Mouse (Mus musculus) MEL (cell line): Measurements from ENCODE around the gene Olfr67. TPM values are rescaled to one million over a fixed set of nuclear protein-coding genes. Genes with fewer than 3 reads are reported as not detected.
A peak's percentile ranks its signal among the peaks of the same experiment; 100 is the strongest.

Experiments
- DNase-seq: peaks from one replicate; pipeline ENCODE4 v3.0.0; 2011; ENCODE audit warnings: low read depth, low spot score
- H3K27ac ChIP-seq: 2 replicates; pipeline ENCODE4 v1.5.1; 2012; ENCODE audit warnings: low read depth, mild to moderate bottlenecking, control low read depth, low read length, moderate library complexity; ENCODE audit not compliant: control insufficient read depth
- H3K27me3 ChIP-seq, 2 experiments: fragments of 150-350 bp in 1 of 2; sonication (generic) in 1 of 2; 2 replicates each; pipeline ENCODE4 v1.6.1; 2012; ENCODE audit warnings: low read length in 2 of 2, mild to moderate bottlenecking in 2 of 2, improper control_type of control experiment in 1 of 2, moderate library complexity in 1 of 2; ENCODE audit not compliant: insufficient read depth in 2 of 2, control insufficient read depth in 1 of 2
- H3K36me3 ChIP-seq, 2 experiments: 2 replicates each; pipeline ENCODE4 v1.6.1; 2012 to 2014; ENCODE audit warnings: low read length in 2 of 2, improper control_type of control experiment in 1 of 2, inconsistent platforms in 1 of 2, mild to moderate bottlenecking in 1 of 2; ENCODE audit not compliant: insufficient read depth in 2 of 2, control insufficient read depth in 1 of 2
- H3K4me1 ChIP-seq, 2 experiments: fragments of 150-350 bp in 1 of 2; sonication (generic) in 1 of 2; 2 replicates each; pipeline ENCODE4 v1.6.1; 2012; ENCODE audit warnings: low read length in 2 of 2, improper control_type of control experiment in 1 of 2, mild to moderate bottlenecking in 1 of 2; ENCODE audit not compliant: insufficient read depth in 2 of 2, control insufficient read depth in 1 of 2
- H3K4me3 ChIP-seq, 2 experiments: fragments of 150-350 bp in 1 of 2; sonication (generic) in 1 of 2; 2 replicates each; pipeline ENCODE4 v1.5.1; 2012; ENCODE audit warnings: low read depth in 2 of 2, low read length in 2 of 2, mild to moderate bottlenecking in 2 of 2, moderate library complexity in 2 of 2, control low read depth in 1 of 2, improper control_type of control experiment in 1 of 2; ENCODE audit not compliant: control insufficient read depth in 1 of 2, insufficient read depth in 1 of 2
- H3K79me2 ChIP-seq: 2 replicates; pipeline ENCODE4 v1.6.1; 2012; ENCODE audit warnings: mild to moderate bottlenecking, low read length, moderate library complexity; ENCODE audit not compliant: control insufficient read depth, poor library complexity, insufficient read depth
- H3K9ac ChIP-seq: 2 replicates; pipeline ENCODE4 v1.6.1; 2012; ENCODE audit warnings: low read depth, mild to moderate bottlenecking, control low read depth, low read length, moderate library complexity; ENCODE audit not compliant: control insufficient read depth, poor library complexity, severe bottlenecking
- H3K9me3 ChIP-seq: fragments of 150-350 bp; sonication (generic); replicated peaks from 2 replicates; pipeline ENCODE4 v1.6.1; 2012; ENCODE audit warnings: mild to moderate bottlenecking, low read length, improper control_type of control experiment, moderate library complexity; ENCODE audit not compliant: insufficient read depth
- CHD1 ChIP-seq: IDR thresholded peaks from 2 replicates; pipeline ENCODE4 v1.6.1; 2012; ENCODE audit warnings: low read depth, mild to moderate bottlenecking, inconsistent platforms, low read length, improper control_type of control experiment
- CHD2 ChIP-seq: IDR thresholded peaks from 2 replicates; pipeline ENCODE4 v1.6.1; 2011; ENCODE audit warnings: low read length, improper control_type of control experiment
- ELF1 ChIP-seq: IDR thresholded peaks from 2 replicates; pipeline ENCODE4 v1.6.1; 2014; ENCODE audit warnings: low read depth, mild to moderate bottlenecking, inconsistent platforms, low read length, improper control_type of control experiment, moderate library complexity
- EP300 ChIP-seq, 2 experiments: IDR thresholded peaks; 2 replicates each; pipeline ENCODE4 v1.6.1; 2011; ENCODE audit warnings: improper control_type of control experiment in 2 of 2, low read length in 2 of 2, low read depth in 1 of 2, mild to moderate bottlenecking in 1 of 2
- GABPA ChIP-seq: IDR thresholded peaks from 2 replicates; pipeline ENCODE4 v1.6.1; 2012; ENCODE audit warnings: low read depth, mild to moderate bottlenecking, inconsistent platforms, low read length, improper control_type of control experiment, moderate library complexity
- GATA1 ChIP-seq: IDR thresholded peaks from 2 replicates; pipeline ENCODE4 v1.6.1; 2011; ENCODE audit warnings: low read depth, low read length, improper control_type of control experiment
- KAT2A ChIP-seq: conservative IDR thresholded peaks from 2 replicates; pipeline ENCODE4 v1.6.1; 2012; ENCODE audit warnings: low read depth, low read length, improper control_type of control experiment, inconsistent platforms
- RAD21 ChIP-seq: IDR thresholded peaks from 2 replicates; pipeline ENCODE4 v1.6.1; 2011; ENCODE audit warnings: mild to moderate bottlenecking, low read depth, low read length, improper control_type of control experiment
- SIN3A ChIP-seq: IDR thresholded peaks from 2 replicates; pipeline ENCODE4 v1.6.1; 2012; ENCODE audit warnings: low read length, improper control_type of control experiment, inconsistent platforms
- SMC3 ChIP-seq: IDR thresholded peaks from 2 replicates; pipeline ENCODE4 v1.6.1; 2011; ENCODE audit warnings: low read depth, low read length, improper control_type of control experiment
- UBTF ChIP-seq: IDR thresholded peaks from 2 replicates; pipeline ENCODE4 v1.6.1; 2012; ENCODE audit warnings: low read depth, mild to moderate bottlenecking, inconsistent platforms, low read length, improper control_type of control experiment, moderate library complexity, borderline replicate concordance; ENCODE audit not compliant: insufficient read depth
- USF2 ChIP-seq, 2 experiments: IDR thresholded peaks; 2 replicates each; pipeline ENCODE4 v1.6.1; 2011 to 2012; ENCODE audit warnings: improper control_type of control experiment in 2 of 2, low read length in 2 of 2, borderline replicate concordance in 1 of 2, inconsistent platforms in 1 of 2, low read depth in 1 of 2, mild to moderate bottlenecking in 1 of 2; ENCODE audit not compliant: insufficient read depth in 1 of 2
- ZC3H11A ChIP-seq: IDR thresholded peaks from 2 replicates; pipeline ENCODE4 v1.6.1; 2012; ENCODE audit warnings: low read depth, mild to moderate bottlenecking, inconsistent platforms, low read length, improper control_type of control experiment
- ZKSCAN1 ChIP-seq: IDR thresholded peaks from 2 replicates; pipeline ENCODE4 v1.6.1; 2012; ENCODE audit warnings: low read depth, mild to moderate bottlenecking, inconsistent platforms, low read length, improper control_type of control experiment, moderate library complexity
- polyA plus RNA-seq, 2 experiments: library from polyadenylated mRNA; stranded (reverse) in 1 of 2; unstranded in 1 of 2; fragments of >175 nt in 1 of 2; fragments of >200 nt in 1 of 2; gene quantifications; 2 replicates each; pipeline versions ENCODE4 v1.2.1 to v1.2.4; 2012; ENCODE audit warnings: low replicate concordance in 2 of 2, low read depth in 1 of 2; ENCODE audit not compliant: insufficient read length in 2 of 2, insufficient read depth in 1 of 2, missing spikeins in 1 of 2
- total RNA-seq: library from RNA; depleted of rRNA; stranded (reverse); fragments of 300-350 nt; gene quantifications from 2 replicates; pipeline ENCODE4 v1.2.3, GENCODE M21; 2012

Gene Olfr67
- total and polyA plus RNA-seq, 3 experiments: not detected

DNA sequence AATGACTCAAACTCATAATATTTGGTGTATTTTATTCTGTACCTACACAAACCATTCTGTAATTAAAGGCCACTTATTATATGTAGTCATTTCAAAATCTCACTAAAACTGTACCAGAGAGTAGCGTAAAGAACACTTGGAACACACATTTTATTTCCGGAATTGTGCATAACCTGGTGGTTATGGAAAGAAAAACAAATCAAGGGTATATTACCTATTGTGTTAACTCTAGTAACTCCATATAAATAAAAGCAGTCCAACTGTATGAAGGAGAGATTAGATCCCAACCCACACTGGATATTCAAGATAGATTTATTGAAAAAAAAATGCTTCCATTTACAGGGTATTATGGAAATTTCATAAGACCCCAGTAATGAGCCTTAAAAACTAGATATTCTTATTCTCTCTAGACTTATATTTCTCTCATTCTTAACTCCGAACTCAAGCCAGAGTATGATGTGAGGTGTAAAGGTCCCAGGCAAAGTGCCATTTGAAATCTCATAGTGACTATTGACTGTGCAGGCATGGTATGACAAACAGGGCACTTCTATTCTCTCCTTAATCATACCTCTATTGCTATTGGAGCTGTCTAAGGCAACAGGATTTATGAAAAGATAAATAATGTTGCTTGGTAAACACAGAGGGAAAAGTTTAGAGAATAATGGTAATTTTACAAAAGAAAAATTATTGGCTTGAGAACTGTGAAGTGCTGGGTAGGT is 34.1 kb upstream of the Olfr67 start:
- no peak overlapping the region for H3K27ac ChIP-seq
- no peak overlapping the region for H3K4me3 ChIP-seq
- H3K9me3 ChIP-seq: no peaks in the 10 kb centered on the region
- no peak for TF ChIP-seq UBTF
- TF ChIP-seq RAD21: no peak
- TF ChIP-seq ZKSCAN1: no peak
- TF ChIP-seq CHD1: no peak
- TF ChIP-seq GATA1: no peak
- TF ChIP-seq USF2 (IDR thresholded peaks at IDR 0.05; ENCODE audit: borderline replicate concordance in 1 of 2, insufficient read depth in 1 of 2, low read depth in 1 of 2, low read length in 2 of 2): no peak
- TF ChIP-seq GABPA: no peak
- no peak for TF ChIP-seq SIN3A
- TF ChIP-seq KAT2A: no peak
- no peak for TF ChIP-seq EP300 (IDR thresholded peaks at IDR 0.05; ENCODE audit: low read depth in 1 of 2, low read length in 2 of 2)
- no peak for TF ChIP-seq ZC3H11A
- TF ChIP-seq SMC3: no peak
- TF ChIP-seq ELF1: no peak
- TF ChIP-seq CHD2: no peak
- TF ChIP-seq, all 39 proteins: peak for 0
- H3K27me3 ChIP-seq: no peaks in the 10 kb centered on the region
- peaks cover 0 to 6% of the 10 kb centered on the region in 2 experiments; a peak in 2 of 4 replicates for H3K36me3 ChIP-seq
- H3K4me1 ChIP-seq: peaks cover 6 to 11% of the 10 kb centered on the region in 2 experiments
- no peaks in the 10 kb centered on the region for H3K79me2 ChIP-seq
- no peak overlapping the region for H3K9ac ChIP-seq
- DNase-seq: no peak

DNA sequence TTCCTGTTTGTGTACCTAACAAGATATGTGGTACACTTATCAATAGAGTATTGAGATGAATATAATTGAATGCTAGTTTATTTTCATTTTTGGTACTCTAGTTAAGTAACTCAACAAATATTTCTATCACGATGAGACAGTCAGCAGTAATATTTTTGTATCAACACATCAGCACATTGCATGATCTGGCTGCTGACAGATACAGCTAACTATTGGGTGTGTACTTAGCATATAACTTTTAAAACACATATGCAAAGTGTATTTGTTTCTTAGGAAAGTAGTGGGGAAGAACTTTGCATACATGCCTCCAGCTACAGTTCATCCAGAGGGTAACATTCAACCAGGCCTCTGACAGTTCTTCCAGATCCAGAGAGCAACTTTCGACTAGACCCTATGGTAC is 33.0 kb upstream of the Olfr67 start:
- Histone ChIP-seq H3K9me3 (no peaks in the 10 kb centered on the region), H3K4me1 (peaks cover 6 to 11% of the 10 kb centered on the region in 2 experiments), H3K4me3 (no peak overlapping the region), H3K27ac (no peak overlapping the region), H3K9ac (no peak overlapping the region), H3K36me3 (peaks cover 0 to 6% of the 10 kb centered on the region in 2 experiments; a peak in 2 of 4 replicates), H3K27me3 (no peaks in the 10 kb centered on the region), H3K79me2 (no peaks in the 10 kb centered on the region)
- DNase-seq: no peak
- no peak for TF ChIP-seq UBTF
- 0 out of 4 replicates have a peak, but pooled peaks of 1 of the 2 experiments have one; percentile 17 for TF ChIP-seq EP300 (IDR thresholded peaks at IDR 0.05; ENCODE audit: low read depth in 1 of 2, low read length in 2 of 2)
